Mouse (Mus musculus) ES-E14 (cell line): ENCODE data around the gene Cetn3. TPM values are rescaled to one million over a fixed set of nuclear protein-coding genes. Genes with fewer than 3 reads are reported as not detected.

Source experiments
- DNase-seq: peaks from one replicate; pipeline ENCODE4 v3.0.0-alpha.2; 2013; ENCODE audit warnings: low read depth, low spot score
- H3K27ac ChIP-seq: 2 replicates; pipeline ENCODE4 v1.5.1; 2012; ENCODE audit warnings: low read depth, mild to moderate bottlenecking, low read length, moderate library complexity, mixed read lengths; ENCODE audit not compliant: poor library complexity, insufficient read depth, severe bottlenecking
- H3K36me3 ChIP-seq: 2 replicates; pipeline ENCODE4 v1.6.1; 2012; ENCODE audit warnings: mild to moderate bottlenecking, low read length, moderate library complexity, mixed read lengths; ENCODE audit not compliant: control insufficient read depth, poor library complexity, insufficient read depth, severe bottlenecking
- H3K4me1 ChIP-seq, 2 experiments: fragments of 150-350 bp in 1 of 2; sonication (generic) in 1 of 2; 2 replicates each; pipeline ENCODE4 v1.6.1; 2012; ENCODE audit warnings: low read length in 2 of 2, mild to moderate bottlenecking in 1 of 2, mixed read lengths in 1 of 2; ENCODE audit not compliant: control insufficient read depth in 2 of 2, insufficient read depth in 2 of 2, poor library complexity in 1 of 2
- H3K4me3 ChIP-seq, 2 experiments: fragments of 150-350 bp in 1 of 2; sonication (generic) in 1 of 2; 2 replicates each; pipeline ENCODE4 v1.5.1; 2012; ENCODE audit warnings: low read length in 2 of 2, low read depth in 1 of 2, mild to moderate bottlenecking in 1 of 2, mixed read lengths in 1 of 2; ENCODE audit not compliant: insufficient read depth in 1 of 2, poor library complexity in 1 of 2, severe bottlenecking in 1 of 2
- H3K9ac ChIP-seq: 2 replicates; pipeline ENCODE4 v1.6.1; 2012; ENCODE audit warnings: low read depth, mild to moderate bottlenecking, low read length, mixed read lengths; ENCODE audit not compliant: poor library complexity, insufficient read depth, severe bottlenecking
- H3K9me3 ChIP-seq: fragments of 150-350 bp; sonication (generic); 2 replicates; pipeline ENCODE4 v1.6.1; 2012; ENCODE audit warnings: low read depth, mild to moderate bottlenecking, low read length; ENCODE audit not compliant: control insufficient read depth, insufficient read depth
- CHD2 ChIP-seq: IDR thresholded peaks from 2 replicates; pipeline ENCODE4 v1.6.1; 2014; ENCODE audit warnings: mild to moderate bottlenecking, low read depth, low read length, inconsistent platforms
- HCFC1 ChIP-seq: IDR thresholded peaks from 2 replicates; pipeline ENCODE4 v1.6.1; 2012; ENCODE audit warnings: low read length, inconsistent platforms, borderline replicate concordance; ENCODE audit not compliant: insufficient read depth
- MAFK ChIP-seq: IDR thresholded peaks from 2 replicates; pipeline ENCODE4 v1.6.1; 2014; ENCODE audit warnings: mild to moderate bottlenecking, low read depth, low read length, inconsistent platforms; ENCODE audit not compliant: insufficient read depth
- ZC3H11A ChIP-seq: IDR thresholded peaks from 2 replicates; pipeline ENCODE4 v1.6.1; 2012; ENCODE audit warnings: low read depth, mild to moderate bottlenecking, inconsistent platforms, low read length, borderline replicate concordance
- ZNF384 ChIP-seq: IDR thresholded peaks from 2 replicates; pipeline ENCODE4 v1.6.1; 2012; ENCODE audit warnings: low read depth, low read length, inconsistent platforms
- in situ Hi-C, 2 experiments: fragments of 600-800 bp; cut with MboI; formaldehyde crosslinking; loops; one replicate each; pipeline ENCODE4 v1.15.1; 2025; ENCODE audit warnings: low sequenced_read_pairs in 2 of 2, inconsistent platforms in 1 of 2; ENCODE audit not compliant: unreplicated experiment in 2 of 2
- total RNA-seq: library from RNA; depleted of rRNA; stranded (reverse); fragments of 300-350 nt; gene quantifications from 2 replicates; pipeline ENCODE4 v1.2.3, GENCODE M21; 2012; rRNA removed

Gene Cetn3
- total RNA-seq, 1 experiment: 78.0 TPM

DNA sequence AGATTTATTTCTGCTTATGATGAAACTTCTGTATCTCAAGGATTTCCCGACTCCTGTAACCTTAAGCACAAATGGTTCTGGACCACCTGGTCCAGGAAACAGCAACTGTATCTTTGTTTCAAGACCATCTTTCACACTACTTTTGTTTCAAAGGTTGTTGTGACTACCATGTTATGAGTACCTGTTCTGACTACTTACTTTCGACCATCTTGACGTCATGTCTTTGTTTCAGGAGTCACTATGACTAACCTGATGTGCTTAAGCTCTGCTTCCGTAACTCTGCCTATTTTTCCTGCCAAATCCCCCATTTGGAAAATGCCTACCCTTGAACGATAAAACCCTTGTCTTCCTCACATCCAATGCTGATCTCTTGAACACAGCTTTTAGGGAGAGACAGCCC, 55.1 kb downstream of the Cetn3 start:
- no peak for DNase-seq
- no peaks in the 10 kb centered on the region for H3K9me3 ChIP-seq
- H3K4me3 ChIP-seq: no peak overlapping the region
- in situ Hi-C loops: no loop called here
- TF ChIP-seq HCFC1: no peak
- no peak for TF ChIP-seq ZNF384
- no peak for TF ChIP-seq ZC3H11A
- TF ChIP-seq CHD2: no peak
- TF ChIP-seq MAFK: no peak
- H3K9ac ChIP-seq: no peak overlapping the region
- H3K27ac ChIP-seq: no peak overlapping the region
- H3K36me3 ChIP-seq: no peaks in the 10 kb centered on the region
- H3K4me1 ChIP-seq: no peaks in the 10 kb centered on the region

DNA sequence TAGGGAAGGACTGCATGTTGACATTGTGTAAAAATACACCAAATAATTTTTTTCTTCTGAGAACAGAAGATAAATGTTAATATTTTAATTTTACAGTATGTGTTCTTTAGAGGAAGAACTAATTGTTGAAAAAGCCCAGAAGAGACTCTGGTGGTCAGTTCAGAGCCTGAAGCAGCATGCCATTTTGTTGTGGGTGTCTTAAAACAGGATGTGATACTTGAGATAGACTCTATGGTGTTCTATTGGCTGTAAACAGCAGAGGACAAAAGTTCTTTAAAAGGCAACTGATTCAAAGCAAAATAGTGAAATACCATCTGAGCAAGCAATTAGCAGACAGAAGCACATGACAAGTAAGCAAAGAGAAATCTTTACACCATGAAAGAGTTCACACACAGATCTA, 56.1 kb downstream of the Cetn3 start:
- Histone ChIP-seq H3K36me3 (no peaks in the 10 kb centered on the region), H3K9ac (no peak overlapping the region), H3K9me3 (no peaks in the 10 kb centered on the region), H3K27ac (no peak overlapping the region), H3K4me1 (no peaks in the 10 kb centered on the region), H3K4me3 (no peak overlapping the region)
- no peak for DNase-seq
- TF ChIP-seq HCFC1 (no peak), ZNF384 (no peak), ZC3H11A (no peak), CHD2 (no peak), MAFK (no peak)
- in situ Hi-C loops: no loop called here

DNA sequence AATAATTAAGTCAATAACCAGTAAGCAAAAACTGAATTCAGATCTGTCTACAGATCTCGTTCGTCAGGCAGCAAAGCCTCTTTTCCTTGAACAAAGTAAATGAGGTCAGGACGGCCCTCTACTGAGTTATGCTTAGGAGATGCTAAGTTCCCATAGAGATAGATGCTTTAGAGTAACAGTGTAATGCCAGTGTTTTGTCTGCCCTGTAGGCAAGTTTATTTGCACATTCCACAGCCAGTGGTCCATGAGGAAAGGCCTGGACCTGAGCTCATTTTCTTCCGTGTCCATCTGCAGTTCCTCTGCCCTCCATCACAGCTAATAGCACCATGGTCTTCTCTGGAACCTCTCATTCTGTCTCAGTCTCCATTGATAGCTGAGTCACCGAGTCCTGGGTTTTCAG, 57.4 kb downstream of the Cetn3 start:
- H3K4me1 ChIP-seq: no peaks in the 10 kb centered on the region
- in situ Hi-C loops: no loop called here
- H3K4me3 ChIP-seq: no peak overlapping the region
- H3K27ac ChIP-seq: no peak overlapping the region
- no peak for TF ChIP-seq ZC3H11A
- TF ChIP-seq MAFK: no peak
- TF ChIP-seq HCFC1: no peak
- TF ChIP-seq CHD2: no peak
- TF ChIP-seq ZNF384: no peak
- H3K36me3 ChIP-seq: no peaks in the 10 kb centered on the region
- H3K9ac ChIP-seq: no peak overlapping the region
- no peak for DNase-seq
- H3K9me3 ChIP-seq: no peaks in the 10 kb centered on the region

DNA sequence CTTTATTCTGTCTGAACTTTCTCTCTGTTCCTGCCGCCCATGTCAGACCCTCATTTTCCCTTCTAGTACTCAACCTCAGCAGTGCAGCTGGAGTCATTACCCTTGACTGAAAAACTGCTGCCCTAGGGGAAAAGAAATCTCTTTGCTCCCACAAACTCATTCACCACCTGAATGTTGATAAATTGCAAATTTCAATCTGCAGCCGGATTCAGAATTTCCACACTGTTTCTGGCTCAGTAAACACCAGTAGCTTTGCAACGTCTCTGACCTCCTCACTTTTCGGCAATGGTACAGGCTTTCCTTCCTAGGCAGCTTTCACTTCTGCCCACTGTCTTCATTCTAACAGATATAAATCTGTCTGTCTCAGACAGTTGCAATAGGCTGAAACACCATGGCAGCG, 57.8 kb downstream of the Cetn3 start:
- H3K9me3 ChIP-seq: no peaks in the 10 kb centered on the region
- in situ Hi-C loops: no loop called here
- H3K4me1 ChIP-seq: no peaks in the 10 kb centered on the region
- H3K4me3 ChIP-seq: no peak overlapping the region
- no peak overlapping the region for H3K9ac ChIP-seq
- DNase-seq: no peak
- H3K36me3 ChIP-seq: no peaks in the 10 kb centered on the region
- no peak for TF ChIP-seq MAFK
- TF ChIP-seq CHD2: no peak
- TF ChIP-seq ZNF384: no peak
- no peak overlapping the region for H3K27ac ChIP-seq

DNA sequence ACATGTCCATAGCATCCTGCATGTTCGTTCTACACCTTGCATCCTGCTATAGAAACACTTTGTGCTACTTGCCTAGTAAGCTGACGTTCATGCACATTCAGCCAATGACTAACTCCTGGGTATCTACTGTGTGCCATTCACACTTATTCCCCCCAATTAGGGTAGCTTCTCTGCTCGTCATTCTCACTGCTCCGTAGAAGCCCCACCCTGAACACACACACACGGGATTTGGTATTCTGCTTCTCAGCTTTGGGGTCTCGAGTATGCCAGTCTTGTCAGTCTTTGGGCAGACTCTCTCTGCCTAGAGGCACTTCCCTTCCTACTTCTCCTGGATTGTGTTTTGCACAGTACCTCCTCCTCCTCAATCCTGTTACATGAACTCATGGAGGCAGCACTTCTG, 59.4 kb downstream of the Cetn3 start:
- in situ Hi-C loops: no loop called here
- Histone ChIP-seq H3K27ac (no peak overlapping the region), H3K4me1 (no peaks in the 10 kb centered on the region), H3K9me3 (no peaks in the 10 kb centered on the region), H3K36me3 (no peaks in the 10 kb centered on the region), H3K4me3 (no peak overlapping the region), H3K9ac (no peak overlapping the region)
- TF ChIP-seq HCFC1: no peak
- no peak for TF ChIP-seq ZC3H11A
- no peak for TF ChIP-seq MAFK
- TF ChIP-seq CHD2: no peak
- no peak for TF ChIP-seq ZNF384
- DNase-seq: no peak

Other genes starting within 250 kb of the Cetn3 start
- gene Adgrv1, start 149.9 kb upstream of the Cetn3 start, total RNA-seq: 22.0 TPM in 2 replicates
- gene Lysmd3, start 125.4 kb upstream of the Cetn3 start, total RNA-seq: 19.7 and 21.2 TPM in 2 replicates
- 38.2 and 45.2 TPM in 2 replicates for gene Polr3g, start 72.1 kb upstream of the Cetn3 start, total RNA-seq
- gene Mblac2, start 71.7 kb upstream of the Cetn3 start, total RNA-seq: 1.3 and 2.0 TPM in 2 replicates